Mouse (Mus musculus): ENCODE measurements around the gene Tymp.

GRCm38 (mm10) chr15:89415282-89415681 is 38.4 kb upstream of the Tymp start:
- no peak for TF ChIP-seq POLR2A (IDR thresholded peaks at IDR 0.05; ENCODE audit: borderline replicate concordance, insufficient read depth, low read length)
- TF ChIP-seq CTCF (IDR thresholded peaks at IDR 0.05; ENCODE audit: borderline replicate concordance, insufficient read depth, low read depth, low read length): no peak
